Mouse (Mus musculus) thymus, postnatal 14 days (tissue): Measurements from ENCODE around the gene Scamp4.
A peak's percentile ranks its signal among the peaks of the same experiment; 100 is the strongest.
"Not testable (repeated sequence)": the region's sequence is repeated elsewhere in the genome, so short reads cannot be mapped to it uniquely, and the experiment has no call there.

Experiments
- DNase-seq: peaks from one replicate; pipeline ENCODE4 v3.0.0; 2021

Gene Scamp4

GRCm38 (mm10) chr10:80578911-80579310 lies 23.8 kb upstream of the Scamp4 start:
- DNase-seq, result peak; percentile 82

- no peak for DNase-seq
Observed at GRCm38 (mm10) chr10:80583047-80583446, 19.6 kb upstream of the Scamp4 start.

DNA sequence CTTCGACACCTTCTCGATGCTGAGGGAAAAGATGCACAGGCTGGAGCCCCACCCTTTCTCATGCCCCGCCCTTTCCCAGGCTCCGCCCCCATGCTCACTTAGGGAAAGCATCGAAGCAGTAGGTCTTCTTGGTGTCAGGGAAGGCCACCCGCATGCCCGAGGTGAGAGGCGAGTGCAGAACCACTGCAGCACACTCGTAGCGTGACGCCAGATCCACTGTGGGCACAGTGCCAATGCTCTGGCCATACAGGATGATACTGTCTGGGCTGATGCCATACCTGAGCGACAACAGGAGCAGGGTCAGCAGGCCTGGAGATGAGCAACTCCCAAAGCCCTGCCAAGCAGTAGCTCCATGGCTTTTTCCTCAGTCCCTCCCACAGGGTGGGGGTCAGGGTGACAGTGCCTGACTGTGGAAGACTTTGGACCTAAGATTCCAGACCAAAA lies 18.6 kb upstream of the Scamp4 start:
- peak; percentile 39 for DNase-seq

DNA sequence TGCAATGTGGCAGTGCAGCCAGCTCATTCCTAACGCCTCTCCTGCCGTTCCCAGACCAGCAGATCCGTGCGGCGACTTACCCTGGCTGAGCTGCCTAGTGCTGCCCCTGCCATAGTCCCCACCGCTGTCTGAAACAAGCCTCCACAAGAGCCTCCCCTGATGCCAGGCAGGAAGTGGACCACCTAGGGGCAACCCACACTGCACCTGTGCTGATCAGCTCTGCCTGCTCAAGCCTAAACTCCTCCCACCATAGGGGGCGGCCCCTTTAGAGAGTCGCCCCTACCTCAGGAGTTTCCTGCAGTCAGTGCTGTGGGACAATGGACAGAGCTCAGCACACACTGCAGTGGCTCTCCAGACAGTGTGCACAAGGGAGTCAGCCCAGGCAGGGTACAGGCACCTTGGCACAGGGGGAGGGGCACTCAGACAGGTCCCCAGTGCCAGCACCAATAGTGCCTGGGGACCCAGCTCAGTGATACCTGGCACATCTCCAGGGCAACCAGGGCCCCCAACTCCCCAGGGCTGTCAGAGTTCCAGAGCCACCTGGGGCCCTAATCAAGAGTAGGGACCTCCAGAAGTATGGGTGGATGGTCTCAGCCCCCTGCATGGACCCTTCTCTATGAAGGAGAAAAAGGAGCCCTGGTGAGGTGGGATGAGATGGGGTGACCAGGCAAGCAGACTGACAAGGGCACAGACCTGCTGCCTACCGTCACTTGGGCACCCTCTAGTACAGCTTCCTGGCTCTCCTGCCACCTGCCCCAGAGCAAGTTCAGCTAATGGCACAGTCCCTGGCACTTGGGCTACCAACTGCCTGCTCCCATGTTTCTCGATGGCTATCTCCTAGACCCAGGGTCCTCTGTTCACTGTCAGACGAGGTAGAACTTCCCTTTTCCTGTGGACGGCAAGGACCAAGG lies 17.8 kb upstream of the Scamp4 start:
- peak; percentile 78 for DNase-seq

GRCm38 (mm10) chr10:80585581-80585980 lies 17.1 kb upstream of the Scamp4 start:
- DNase-seq, result no peak

DNA sequence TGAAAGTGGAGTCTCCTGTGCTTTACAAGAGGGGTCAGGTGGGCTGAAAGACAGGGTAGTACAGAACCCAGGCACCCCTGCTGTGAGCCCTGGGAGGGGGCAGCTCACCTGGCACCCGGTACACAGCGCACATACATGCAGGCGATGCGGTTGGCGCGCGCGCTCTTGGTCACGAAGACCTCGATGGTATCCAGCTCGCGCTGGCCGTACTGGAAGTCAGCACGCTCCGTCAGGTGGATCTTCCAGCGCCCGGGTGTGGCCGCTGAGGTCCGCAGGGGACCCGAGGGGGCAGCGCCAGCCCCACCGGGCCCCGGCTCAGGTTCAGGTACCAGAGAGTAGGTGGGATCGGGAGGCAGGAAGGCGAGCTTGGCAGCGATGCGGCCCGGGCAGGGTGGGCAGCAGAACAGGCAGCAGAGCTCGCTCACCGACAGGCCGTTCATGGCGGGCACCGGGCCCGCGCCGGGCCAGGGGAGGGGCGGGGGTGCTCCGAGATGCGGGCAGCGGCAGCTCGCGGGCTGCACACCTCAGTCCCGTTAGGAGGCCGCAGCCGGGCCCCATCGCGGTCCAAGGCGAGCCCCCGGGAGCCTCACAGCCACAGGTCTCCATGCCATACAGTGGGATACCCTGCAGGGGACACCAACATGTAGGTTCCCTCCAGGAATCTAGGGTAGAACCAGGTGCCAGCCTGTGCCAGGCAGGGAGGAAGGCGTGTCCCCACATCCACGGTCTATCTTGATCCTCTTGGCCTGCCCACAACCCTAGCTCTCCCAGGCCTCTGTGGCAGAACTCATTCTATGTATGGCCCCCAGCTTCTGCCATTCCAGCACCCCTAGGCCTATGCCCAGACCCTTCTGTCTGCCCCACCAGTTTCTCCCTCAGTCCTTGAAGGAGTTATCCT lies 16.0 kb upstream of the Scamp4 start:
- DNase-seq, result peak; percentile 14

- peak; percentile 3 for DNase-seq
Observed at GRCm38 (mm10) chr10:80587305-80587657, 15.4 kb upstream of the Scamp4 start.

- DNase-seq, result peak; percentile 41
Observed at GRCm38 (mm10) chr10:80589127-80589878, 13.4 kb upstream of the Scamp4 start.

DNA sequence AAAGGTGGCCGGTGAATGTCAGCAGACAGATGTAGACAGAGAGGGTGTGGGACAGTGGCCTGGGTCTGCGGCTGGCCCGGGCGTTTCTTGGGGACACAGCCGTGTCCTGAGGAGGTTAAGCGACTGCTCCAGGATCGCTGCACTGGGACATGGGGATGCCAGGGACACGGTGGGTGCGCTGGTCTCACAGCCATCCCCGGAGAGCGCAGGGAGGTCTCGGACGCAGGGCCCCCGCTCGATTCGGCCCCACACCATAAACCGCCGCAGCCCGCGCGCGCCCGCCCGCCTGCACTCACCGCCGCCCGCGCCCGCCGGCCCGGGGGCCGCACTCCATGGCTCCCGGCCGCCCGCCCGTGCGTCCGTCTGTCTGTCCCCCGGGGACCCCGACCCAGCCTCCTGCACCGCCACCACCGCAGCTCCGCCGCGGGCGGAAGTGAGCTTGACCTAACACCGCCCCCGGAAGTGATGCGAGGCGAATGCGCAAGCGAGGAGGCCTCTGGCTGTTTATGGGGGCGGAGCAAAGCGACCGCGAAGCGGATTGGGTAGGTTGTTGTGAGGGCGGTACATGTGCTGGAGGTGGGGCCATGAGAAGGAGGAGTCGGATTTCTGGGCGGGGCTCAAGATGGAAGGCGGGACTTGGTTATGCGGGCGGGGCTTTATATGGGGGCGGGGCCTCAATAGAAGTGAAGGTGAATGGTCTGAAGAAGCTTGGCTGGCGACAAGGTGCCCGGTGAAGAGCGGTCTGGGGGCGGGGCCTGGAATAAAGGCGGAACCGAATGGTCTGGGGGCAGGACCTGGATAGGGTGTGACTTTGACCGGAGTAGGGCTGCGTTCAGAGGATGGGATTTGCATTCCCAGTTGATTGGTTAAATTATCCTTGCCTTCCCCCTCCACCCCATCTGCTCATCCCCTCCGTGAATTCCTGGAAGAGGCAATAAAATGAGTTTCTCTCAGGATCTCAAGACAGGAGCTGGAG lies 12.5 kb upstream of the Scamp4 start, which contains the start of gene Abhd17a:
Gene Abhd17a (minus strand): TSS at position 463 of the 976 bp plus-strand sequence.
- DNase-seq, result peak; percentile 96

GRCm38 (mm10) chr10:80596318-80596717 lies 6.4 kb upstream of the Scamp4 start:
- no peak for DNase-seq

GRCm38 (mm10) chr10:80603364-80603763 lies 692 bp downstream of the Scamp4 start:
- DNase-seq, result no peak

DNA sequence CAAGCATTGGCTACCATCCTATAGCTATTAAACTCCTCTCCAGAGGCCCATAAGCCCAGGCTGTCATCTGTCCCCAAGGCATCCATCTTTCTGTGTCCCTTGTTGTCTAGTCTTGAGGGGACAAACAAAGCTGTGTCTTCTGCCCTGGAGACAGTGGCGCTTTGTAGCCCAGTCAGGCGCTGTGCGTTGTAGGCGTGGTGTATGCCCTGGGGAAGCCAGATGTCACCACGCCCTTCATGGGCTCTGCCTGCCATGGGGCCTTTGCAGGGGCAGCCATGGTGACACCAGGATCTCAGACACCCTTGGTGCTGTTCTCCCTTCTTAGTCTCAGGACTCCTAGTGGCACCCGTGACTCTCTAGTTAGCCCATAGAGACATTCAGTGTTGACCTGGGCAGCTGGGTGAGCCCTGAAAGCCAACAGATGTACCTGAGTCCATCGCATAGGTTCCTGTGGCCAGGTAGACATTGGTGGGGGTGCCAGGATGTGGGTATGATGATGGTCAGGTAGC lies 1.4 kb downstream of the Scamp4 start:
- DNase-seq, result peak; percentile 54

- DNase-seq, result peak; percentile 11
Observed at GRCm38 (mm10) chr10:80604988-80605387, 2.3 kb downstream of the Scamp4 start.

DNA sequence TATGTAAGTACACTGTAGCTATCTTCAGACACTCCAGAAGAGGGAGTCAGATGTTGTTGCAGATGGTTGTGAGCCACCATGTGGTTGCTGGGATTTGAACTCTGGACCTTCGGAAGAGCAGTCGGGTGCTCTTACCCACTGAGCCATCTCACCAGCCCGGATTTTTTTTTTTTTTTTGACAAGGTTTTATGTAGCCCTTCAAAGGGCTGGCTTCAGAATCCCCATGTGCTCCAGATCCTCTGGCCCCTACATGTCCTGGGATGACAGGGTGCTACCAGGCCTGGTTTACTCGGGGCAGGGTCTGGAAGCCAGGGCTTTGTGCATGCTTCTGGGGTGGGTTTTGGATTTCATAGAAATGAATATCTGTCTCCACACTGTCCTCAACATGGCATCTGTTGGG lies 3.0 kb downstream of the Scamp4 start, which contains the start of gene Gm49322:
Gene Gm49322 (plus strand): TSS at position 301 of the 400 bp plus-strand sequence.
- not testable (repeated sequence) for DNase-seq

- peak; percentile 76 for DNase-seq
Observed at GRCm38 (mm10) chr10:80606306-80606705, 3.6 kb downstream of the Scamp4 start.

DNA sequence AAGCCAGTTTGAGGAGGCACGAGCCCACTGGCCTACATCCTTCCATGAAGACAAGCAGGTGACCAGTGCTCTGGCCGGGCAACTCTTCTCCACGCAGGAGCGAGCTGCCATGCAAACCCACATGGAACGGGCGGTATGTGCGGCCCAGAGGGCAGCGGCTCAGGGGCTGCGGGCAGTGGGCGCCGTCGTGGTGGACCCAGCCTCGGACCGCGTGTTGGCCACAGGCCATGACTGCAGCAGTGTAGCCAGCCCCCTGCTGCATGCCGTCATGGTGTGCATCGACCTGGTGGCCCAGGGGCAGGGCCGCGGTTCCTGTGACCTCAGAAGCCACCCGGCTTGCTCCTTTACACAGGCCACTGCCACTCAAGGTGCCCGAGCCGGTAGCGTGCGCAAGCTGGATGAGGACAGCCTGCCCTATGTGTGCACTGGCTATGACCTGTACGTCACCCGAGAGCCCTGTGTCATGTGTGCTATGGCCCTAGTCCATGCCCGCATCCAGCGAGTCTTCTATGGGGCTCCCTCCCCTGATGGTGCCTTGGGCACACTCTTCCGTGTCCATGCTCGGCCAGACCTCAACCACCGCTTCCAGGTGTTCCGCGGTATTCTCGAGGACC lies 4.2 kb downstream of the Scamp4 start:
- no peak for DNase-seq

DNA sequence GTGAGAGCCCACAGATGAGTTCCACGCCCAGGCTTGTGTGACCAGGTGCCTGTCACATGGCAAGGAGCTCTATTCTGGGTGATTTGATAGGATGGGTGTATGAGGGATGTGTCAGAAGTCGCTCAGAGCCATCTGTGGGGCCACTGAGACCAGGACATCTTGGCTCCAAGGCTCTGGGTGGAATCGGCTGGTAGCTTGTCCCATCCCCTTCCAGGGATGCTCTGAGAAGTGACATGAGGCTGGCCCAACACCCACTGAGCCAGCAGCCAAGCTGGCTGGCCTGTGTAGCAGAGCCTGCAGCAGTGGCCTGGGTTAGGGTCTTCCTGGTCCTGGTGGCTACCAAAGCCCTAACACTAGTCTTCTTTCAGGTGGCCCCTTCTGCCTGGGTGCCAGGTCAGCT lies 5.8 kb downstream of the Scamp4 start:
- peak; percentile 3 for DNase-seq

DNA sequence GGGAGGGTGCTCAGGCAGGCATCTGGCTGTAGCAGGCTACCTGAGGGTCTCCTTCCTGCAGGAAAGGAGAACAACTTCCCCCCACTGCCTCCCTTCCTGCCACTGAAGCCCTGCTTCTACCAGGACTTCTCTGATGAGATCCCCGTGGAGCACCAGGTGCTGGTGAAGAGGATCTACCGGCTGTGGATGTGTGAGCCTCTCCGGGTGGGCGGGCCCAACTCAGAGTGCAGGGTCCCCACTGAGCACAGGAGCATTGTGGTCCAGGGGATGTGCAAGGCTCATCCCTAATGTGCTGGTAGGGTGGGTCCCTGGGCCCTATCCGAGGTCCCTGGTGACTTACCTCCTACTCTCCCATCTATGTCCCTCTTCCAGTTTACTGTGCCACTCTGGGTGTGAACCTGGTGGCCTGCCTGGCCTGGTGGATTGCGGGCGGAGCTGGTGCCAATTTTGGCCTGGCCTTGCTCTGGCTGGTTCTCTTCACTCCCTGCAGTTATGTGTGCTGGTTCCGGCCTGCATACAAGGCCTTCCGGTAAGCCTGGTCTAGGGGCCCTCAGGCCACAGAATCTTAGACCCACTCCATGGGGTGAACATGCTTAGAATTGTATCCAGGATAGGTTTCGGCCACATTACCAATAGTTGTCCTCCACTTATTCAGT lies 6.7 kb downstream of the Scamp4 start:
- no peak for DNase-seq

DNA sequence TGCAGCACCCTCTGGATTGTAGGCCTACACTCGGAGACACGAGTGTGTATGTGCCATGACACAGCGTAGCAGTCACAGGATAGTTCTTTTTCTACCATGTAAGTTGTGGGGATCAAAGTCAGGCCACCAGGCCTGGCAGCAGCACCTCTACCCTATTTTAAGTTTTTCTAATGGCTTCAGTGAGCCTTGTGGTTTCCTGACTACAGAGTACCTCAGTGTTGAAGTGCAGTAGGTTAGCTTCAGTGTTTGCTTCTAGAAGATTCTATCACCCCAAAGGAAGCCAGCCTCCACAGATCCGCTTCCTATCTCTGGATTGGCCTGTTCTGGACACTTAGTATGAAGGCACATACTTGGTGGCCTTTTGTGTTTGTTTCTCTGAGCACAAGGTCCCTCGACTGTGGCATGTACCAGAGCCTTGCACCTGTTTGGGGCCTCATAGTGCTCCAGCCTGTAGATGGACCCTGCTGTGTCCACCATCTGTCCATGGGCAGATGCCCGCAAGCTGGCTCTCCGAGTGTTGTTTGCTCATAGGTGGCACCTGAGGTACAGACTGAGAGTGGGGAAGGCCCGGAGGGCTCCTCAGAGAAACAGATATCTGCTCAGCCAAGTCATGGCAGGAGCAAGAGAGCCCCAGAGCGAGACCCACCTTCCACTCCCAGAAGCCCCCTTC lies 7.6 kb downstream of the Scamp4 start:
- DNase-seq, result peak; percentile 5

- peak; percentile 89 for DNase-seq
Observed at GRCm38 (mm10) chr10:80611024-80611423, 8.4 kb downstream of the Scamp4 start.
